In genomic region chr7:121821632-121822031, GRCm38 (mm10) we compare ENCODE assay signal across 35 mouse cellular contexts. TPM values are rescaled to one million over a fixed set of nuclear protein-coding genes. Genes with fewer than 3 reads are reported as not detected.
"Had no signal": no experiment of that assay in that cellular context is flagged by ENCODE, and none has a peak within 500 bp of the region (broad histone marks: within the 10 kb centered on the region; RNA-seq: fewer than 3 reads in every experiment).

No protein-coding gene starts in this region.

- ATAC-seq: inflammation-experienced regulatory T-cells, adult 6 months; intestine, embryonic 15.5 days; intestine, postnatal 0 days had no signal

- H3K4me2 ChIP-seq: heart, embryonic 11.5 days; heart, embryonic 13.5 days; heart, embryonic 15.5 days; hindbrain, embryonic 13.5 days; hindbrain, embryonic 15.5 days; intestine, embryonic 15.5 days; limb, embryonic 13.5 days; limb, embryonic 15.5 days; liver, embryonic 11.5 days had no signal

- H3K9ac ChIP-seq: heart, embryonic 13.5 days; heart, embryonic 15.5 days; hindbrain, embryonic 13.5 days; hindbrain, embryonic 15.5 days; intestine, embryonic 15.5 days; limb, embryonic 13.5 days; limb, embryonic 15.5 days; liver, embryonic 14.5 days had no signal

- H3K27me3 ChIP-seq: heart, embryonic 13.5 days; heart, embryonic 15.5 days; hindbrain, embryonic 13.5 days; hindbrain, embryonic 15.5 days; intestine, embryonic 15.5 days; limb, embryonic 13.5 days; limb, embryonic 15.5 days had no signal

- H3K4me1 ChIP-seq: heart, embryonic 13.5 days; heart, embryonic 15.5 days; hindbrain, embryonic 13.5 days; hindbrain, embryonic 15.5 days; intestine, embryonic 15.5 days; limb, embryonic 13.5 days; limb, embryonic 15.5 days had no signal

- H3K36me3 ChIP-seq: heart, embryonic 13.5 days; heart, embryonic 15.5 days; hindbrain, embryonic 13.5 days; hindbrain, embryonic 15.5 days; intestine, embryonic 15.5 days; limb, embryonic 13.5 days; limb, embryonic 15.5 days had no signal

- H3K27ac ChIP-seq: gastrocnemius, adult 2 months; heart, embryonic 13.5 days; heart, embryonic 15.5 days; hindbrain, embryonic 13.5 days; hindbrain, embryonic 15.5 days; intestine, embryonic 15.5 days; left cerebral cortex, adult 2 months; limb, embryonic 13.5 days; limb, embryonic 15.5 days; liver, embryonic 14.5 days had no signal

- H3K9me3 ChIP-seq: heart, embryonic 15.5 days; hindbrain, embryonic 13.5 days; hindbrain, embryonic 15.5 days; intestine, embryonic 15.5 days; limb, embryonic 13.5 days; limb, embryonic 15.5 days had no signal

- DNase-seq: gastrocnemius, adult 2 months; gastrocnemius, postnatal 10 days; gastrocnemius, postnatal 25 days; heart, adult 18-20 months; heart, postnatal 14 days; heart, postnatal 36 days; kidney, adult 18-20 months; kidney, adult 8-10 months; kidney, postnatal 10 days; kidney, postnatal 25 days; kidney, postnatal 4 days; left cerebral cortex, postnatal 4 days had no signal

- H3K4me3 ChIP-seq: gastrocnemius, adult 2 months; heart, embryonic 13.5 days; heart, embryonic 15.5 days; hindbrain, embryonic 13.5 days; hindbrain, embryonic 15.5 days; intestine, embryonic 15.5 days; layer of hippocampus, adult 2 months; left cerebral cortex, adult 2 months; limb, embryonic 13.5 days; limb, embryonic 15.5 days had no signal

RNA-seq across cellular contexts. Expression of gene Scnn1b, which starts 43.2 kb away (rescaled TPM):
- total RNA-seq: gastrocnemius, postnatal 4 days; granulocyte monocyte progenitor cell, adult 5-6 weeks; heart, adult 18-20 months; heart, postnatal 36 days; hematopoietic stem cell, adult 5-6 weeks; layer of hippocampus, adult 2 months; layer of hippocampus, postnatal 10 days; layer of hippocampus, postnatal 25 days; left cerebral cortex, adult 2 months; left cerebral cortex, postnatal 10 days; left cerebral cortex, postnatal 25 days had no signal
- polyA plus RNA-seq: heart, embryonic 11.5 days; hindbrain, embryonic 13.5 days; limb, embryonic 11.5 days; liver, embryonic 16.5 days had no signal
